Mouse (Mus musculus): ENCODE measurements at regions not wholly inside any gene's neighbourhood (a gene's known extent, or its start where the extent isn't known, plus 50 kb on each side); places are given as distances from the start of the nearest gene placed in this dataset.

GRCm38 (mm10) chr12:70627638-70628037, 174.7 kb downstream of the Tmx1 start:
- no peak for ATAC-seq (ENCODE audit: insufficient number of reproducible peaks, low FRiP score, low TSS enrichment)

- no peak for ATAC-seq (ENCODE audit: insufficient number of reproducible peaks, low FRiP score, low TSS enrichment)
Observed at GRCm38 (mm10) chr12:70628384-70629365, 175.8 kb downstream of the Tmx1 start.

- no peak for ATAC-seq (ENCODE audit: insufficient number of reproducible peaks, low FRiP score, low TSS enrichment)
Observed at GRCm38 (mm10) chr12:70629371-70629770, 176.5 kb downstream of the Tmx1 start.

GRCm38 (mm10) chr12:70631281-70631680, 178.4 kb downstream of the Tmx1 start:
- no peak for ATAC-seq (ENCODE audit: insufficient number of reproducible peaks, low FRiP score, low TSS enrichment)

GRCm38 (mm10) chr12:70633194-70633593, 180.3 kb downstream of the Tmx1 start:
- peak; percentile 62; the same call in 1 of the 2 replicates for ATAC-seq (ENCODE audit: insufficient number of reproducible peaks, low FRiP score, low TSS enrichment)

GRCm38 (mm10) chr12:70633622-70634365, 180.9 kb downstream of the Tmx1 start:
- ATAC-seq (ENCODE audit: insufficient number of reproducible peaks, low FRiP score, low TSS enrichment), result 0 out of 2 replicates have a peak, but pooled peaks have one; percentile 20

GRCm38 (mm10) chr12:70635997-70636396, 183.1 kb downstream of the Tmx1 start:
- ATAC-seq (ENCODE audit: insufficient number of reproducible peaks, low FRiP score, low TSS enrichment), result no peak

- ATAC-seq (ENCODE audit: insufficient number of reproducible peaks, low FRiP score, low TSS enrichment), result no peak
Observed at GRCm38 (mm10) chr12:70640186-70640585, 185.1 kb upstream of the Frmd6 start.

GRCm38 (mm10) chr12:70644910-70645309, 180.4 kb upstream of the Frmd6 start:
- ATAC-seq (ENCODE audit: insufficient number of reproducible peaks, low FRiP score, low TSS enrichment), result no peak

GRCm38 (mm10) chr12:70645407-70645806, 179.9 kb upstream of the Frmd6 start:
- no peak for ATAC-seq (ENCODE audit: insufficient number of reproducible peaks, low FRiP score, low TSS enrichment)

- no peak for ATAC-seq (ENCODE audit: insufficient number of reproducible peaks, low FRiP score, low TSS enrichment)
Observed at GRCm38 (mm10) chr12:70647516-70647915, 177.8 kb upstream of the Frmd6 start.

- ATAC-seq (ENCODE audit: insufficient number of reproducible peaks, low FRiP score, low TSS enrichment), result no peak
Observed at GRCm38 (mm10) chr12:70648179-70648811, 177.0 kb upstream of the Frmd6 start.

- ATAC-seq (ENCODE audit: insufficient number of reproducible peaks, low FRiP score, low TSS enrichment), result no peak
Observed at GRCm38 (mm10) chr12:70648812-70649188, 176.5 kb upstream of the Frmd6 start.

GRCm38 (mm10) chr12:70649691-70650090, 175.6 kb upstream of the Frmd6 start:
- no peak for ATAC-seq (ENCODE audit: insufficient number of reproducible peaks, low FRiP score, low TSS enrichment)

- ATAC-seq (ENCODE audit: insufficient number of reproducible peaks, low FRiP score, low TSS enrichment), result no peak
Observed at GRCm38 (mm10) chr12:70650470-70650869, 174.8 kb upstream of the Frmd6 start.

- ATAC-seq (ENCODE audit: insufficient number of reproducible peaks, low FRiP score, low TSS enrichment), result no peak
Observed at GRCm38 (mm10) chr12:70652751-70653150, 172.6 kb upstream of the Frmd6 start.

GRCm38 (mm10) chr12:70653971-70654370, 171.3 kb upstream of the Frmd6 start:
- ATAC-seq (ENCODE audit: insufficient number of reproducible peaks, low FRiP score, low TSS enrichment), result no peak

GRCm38 (mm10) chr12:70654546-70654945, 170.8 kb upstream of the Frmd6 start:
- ATAC-seq (ENCODE audit: insufficient number of reproducible peaks, low FRiP score, low TSS enrichment), result no peak

- no peak for ATAC-seq (ENCODE audit: insufficient number of reproducible peaks, low FRiP score, low TSS enrichment)
Observed at GRCm38 (mm10) chr12:70655411-70655811, 169.9 kb upstream of the Frmd6 start.

- ATAC-seq (ENCODE audit: insufficient number of reproducible peaks, low FRiP score, low TSS enrichment), result no peak
Observed at GRCm38 (mm10) chr12:70655900-70656544, 169.3 kb upstream of the Frmd6 start.
